Mouse (Mus musculus) MEL (cell line): Measurements from ENCODE around the gene Slc25a23.
A peak's percentile ranks its signal among the peaks of the same experiment; 100 is the strongest.

Experiments used
- BHLHE40 ChIP-seq: IDR thresholded peaks from 2 replicates; pipeline ENCODE4 v1.6.1; 2012; ENCODE audit warnings: low read depth, mild to moderate bottlenecking, inconsistent platforms, low read length, improper control_type of control experiment, borderline replicate concordance
- CTCF ChIP-seq, 3 experiments: IDR thresholded peaks in 2 of 3; conservative IDR thresholded peaks in 1 of 3; 2 replicates each; pipeline ENCODE4 v1.5.1; 2011 to 2012; ENCODE audit warnings: low read length in 3 of 3, low read depth in 2 of 3, mild to moderate bottlenecking in 2 of 3, improper control_type of control experiment in 1 of 3, inconsistent platforms in 1 of 3, mixed read lengths in 1 of 3, moderate library complexity in 1 of 3; ENCODE audit not compliant: control insufficient read depth in 1 of 3, insufficient read depth in 1 of 3, poor library complexity in 1 of 3, severe bottlenecking in 1 of 3
- E2F4 ChIP-seq: IDR thresholded peaks from 2 replicates; pipeline ENCODE4 v1.6.1; 2011; ENCODE audit warnings: low read depth, low read length, improper control_type of control experiment, borderline replicate concordance
- ELF1 ChIP-seq: IDR thresholded peaks from 2 replicates; pipeline ENCODE4 v1.6.1; 2014; ENCODE audit warnings: low read depth, mild to moderate bottlenecking, inconsistent platforms, low read length, improper control_type of control experiment, moderate library complexity
- EP300 ChIP-seq, 2 experiments: IDR thresholded peaks; 2 replicates each; pipeline ENCODE4 v1.6.1; 2011; ENCODE audit warnings: improper control_type of control experiment in 2 of 2, low read length in 2 of 2, low read depth in 1 of 2, mild to moderate bottlenecking in 1 of 2
- MXI1 ChIP-seq: IDR thresholded peaks from 2 replicates; pipeline ENCODE4 v1.6.1; 2011; ENCODE audit warnings: mild to moderate bottlenecking, low read depth, low read length, improper control_type of control experiment
- NELFE ChIP-seq: IDR thresholded peaks from 2 replicates; pipeline ENCODE4 v1.6.1; 2011; ENCODE audit warnings: low read depth, low read length, improper control_type of control experiment
- POLR2AphosphoS2 ChIP-seq: IDR thresholded peaks from 2 replicates; pipeline ENCODE4 v1.6.1; 2011; ENCODE audit warnings: low read length, improper control_type of control experiment
- RAD21 ChIP-seq: IDR thresholded peaks from 2 replicates; pipeline ENCODE4 v1.6.1; 2011; ENCODE audit warnings: mild to moderate bottlenecking, low read depth, low read length, improper control_type of control experiment
- SMC3 ChIP-seq: IDR thresholded peaks from 2 replicates; pipeline ENCODE4 v1.6.1; 2011; ENCODE audit warnings: low read depth, low read length, improper control_type of control experiment
- TBP ChIP-seq: IDR thresholded peaks from 2 replicates; pipeline ENCODE4 v1.8.0; 2011; ENCODE audit warnings: low read depth, low read length, improper control_type of control experiment
- ZKSCAN1 ChIP-seq: IDR thresholded peaks from 2 replicates; pipeline ENCODE4 v1.6.1; 2012; ENCODE audit warnings: low read depth, mild to moderate bottlenecking, inconsistent platforms, low read length, improper control_type of control experiment, moderate library complexity

DNA sequence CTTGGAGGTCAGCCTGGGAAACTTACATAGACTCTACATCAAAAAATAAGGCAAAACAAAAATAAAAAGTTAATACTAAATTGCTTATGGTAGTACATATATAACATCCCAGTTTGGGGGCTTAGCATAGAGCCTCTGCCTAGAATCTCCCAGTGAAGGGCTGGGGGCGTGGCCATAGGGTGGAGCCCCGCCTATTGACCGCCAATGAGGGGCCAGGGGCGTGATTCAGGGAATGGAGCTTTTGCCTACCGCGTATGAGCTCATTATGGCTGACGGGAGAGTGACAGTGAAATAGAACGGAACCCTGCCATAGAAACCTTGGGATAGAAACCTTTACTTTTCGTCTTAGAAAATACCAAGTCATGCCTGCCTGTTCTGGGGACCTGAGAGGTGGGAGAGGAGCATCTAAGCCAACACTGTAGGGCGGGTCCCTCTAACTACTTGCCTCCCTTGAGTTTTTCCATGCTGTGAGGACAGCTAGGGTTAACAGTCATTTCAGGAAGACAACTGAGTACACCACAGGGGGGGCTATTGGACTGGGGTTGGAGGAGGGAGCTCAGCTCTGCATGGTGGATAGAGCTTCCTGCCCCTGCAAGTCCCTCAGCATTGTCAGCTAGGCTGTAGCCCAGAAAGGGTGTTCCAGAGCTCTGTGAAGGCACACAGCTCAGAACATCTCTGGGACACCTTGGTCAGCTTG lies 40.1 kb upstream of the Slc25a23 start:
- TF ChIP-seq E2F4 (no peak), CTCF (IDR thresholded peaks at IDR 0.05 in 2 of 3, conservative IDR thresholded peaks at IDR 0.05 in 1 of 3; ENCODE audit: control insufficient read depth in 1 of 3, insufficient read depth in 1 of 3, low read depth in 2 of 3, low read length in 3 of 3, poor library complexity in 1 of 3, severe bottlenecking in 1 of 3) (peak in 1 of 3 experiments; percentile 16; a peak in 2 of 6 replicates), SMC3 (peak; percentile 22; the same call in 1 of the 2 replicates), BHLHE40 (no peak), MXI1 (no peak), EP300 (IDR thresholded peaks at IDR 0.05; ENCODE audit: low read depth in 1 of 2, low read length in 2 of 2) (no peak), NELFE (no peak), ZKSCAN1 (no peak), TBP (no peak), POLR2AphosphoS2 (no peak), RAD21 (peak; percentile 19), ELF1 (no peak)
